Mouse (Mus musculus): ENCODE data around the gene Olfr76.
"Not testable (repeated sequence)": the region's sequence is repeated elsewhere in the genome, so short reads cannot be mapped to it uniquely, and the experiment has no call there.

DNA sequence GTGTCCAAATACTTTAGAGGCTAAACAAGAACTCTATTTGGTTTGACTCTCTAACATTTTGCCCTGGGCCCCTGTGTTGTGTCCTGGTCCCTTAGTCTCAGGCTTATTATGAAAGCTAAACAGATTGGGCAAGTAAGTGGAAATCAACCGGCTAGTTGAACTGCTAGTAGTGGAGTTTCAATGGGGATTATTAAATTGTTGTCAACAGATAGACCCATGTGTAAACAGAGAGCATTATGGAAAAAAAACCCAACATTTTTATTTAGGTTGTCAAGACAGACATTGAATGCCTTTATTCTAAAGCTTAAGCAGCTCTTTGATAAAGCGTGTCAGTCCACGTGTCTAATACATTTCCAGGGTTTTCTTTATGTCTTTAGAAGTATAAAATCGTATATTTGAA is 45.4 kb downstream of the Olfr76 start, which contains the start of gene Olfr1425:
- not testable (repeated sequence) for TF ChIP-seq USF1 (IDR thresholded peaks at IDR 0.05; ENCODE audit: low read depth, low read length); POLR2A (IDR thresholded peaks at IDR 0.05; ENCODE audit: low read depth, low read length); CTCF (conservative IDR thresholded peaks at IDR 0.05 in 1 of 2, IDR thresholded peaks at IDR 0.05 in 1 of 2; ENCODE audit: low read depth in 2 of 2, low read length in 2 of 2); ZKSCAN1 (IDR thresholded peaks at IDR 0.05; ENCODE audit: borderline replicate concordance, low read depth, low read length); E2F4 (IDR thresholded peaks at IDR 0.05; ENCODE audit: insufficient replicate concordance, low read depth, low read length); TBP (conservative IDR thresholded peaks at IDR 0.05; ENCODE audit: low read depth, low read length); GABPA (IDR thresholded peaks at IDR 0.05; ENCODE audit: insufficient replicate concordance, low read depth, low read length); CHD2 (IDR thresholded peaks at IDR 0.05; ENCODE audit: low read length); MEF2A (IDR thresholded peaks at IDR 0.05; ENCODE audit: borderline replicate concordance, low read depth, low read length); HCFC1 (IDR thresholded peaks at IDR 0.05; ENCODE audit: low read depth, low read length); POLR2AphosphoS2 (IDR thresholded peaks at IDR 0.05; ENCODE audit: low read depth, low read length)
